Mouse (Mus musculus) ES-Bruce4 (cell line): Measurements from ENCODE around the gene Tnfsf12.

Source experiments
- CTCF ChIP-seq: IDR thresholded peaks from one replicate; pipeline ENCODE4 v1.8.1; 2011; ENCODE audit warnings: low read depth, low read length
- EP300 ChIP-seq: IDR thresholded peaks from 2 replicates; pipeline ENCODE4 v1.6.1; 2011; ENCODE audit warnings: low read depth, low read length; ENCODE audit not compliant: insufficient read depth
- POLR2A ChIP-seq: IDR thresholded peaks from one replicate; pipeline ENCODE4 v1.8.1; 2011; ENCODE audit warnings: low read length; ENCODE audit not compliant: insufficient read depth

DNA sequence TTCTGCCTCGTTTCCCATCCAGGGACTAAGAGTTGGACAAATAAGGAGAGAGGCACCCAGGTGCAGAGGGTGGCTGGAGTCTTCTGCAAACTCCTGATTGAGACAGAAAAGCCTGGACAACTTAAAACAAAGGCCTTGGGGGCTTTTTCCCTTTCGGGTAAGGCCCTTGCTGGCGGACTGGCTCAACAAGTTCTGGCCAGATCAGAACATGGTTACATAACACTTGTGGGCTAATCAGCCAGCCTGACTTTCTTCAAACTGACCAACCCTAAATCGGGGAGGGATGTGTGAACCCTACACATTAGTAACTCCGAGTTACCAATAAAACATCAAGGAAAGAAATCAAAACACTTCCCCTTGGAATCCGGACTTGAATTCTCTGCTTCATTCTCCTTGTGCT, 25.2 kb upstream of the Tnfsf12 start:
- TF ChIP-seq CTCF (no peak), POLR2A (no peak), EP300 (no peak)
